Mouse (Mus musculus) urinary bladder, adult 18-20 months (tissue): ENCODE results near the gene Ddx46.
"Not testable (repeated sequence)": the region's sequence is repeated elsewhere in the genome, so short reads cannot be mapped to it uniquely, and the experiment has no call there.

Source experiments
- DNase-seq, 2 experiments: peaks; one replicate each; pipeline ENCODE4 v3.0.0; 2022; ENCODE audit warnings: low spot score in 2 of 2, mixed read lengths in 2 of 2

Ddx46 gene

GRCm38 (mm10) chr13:55636185-55636983, 1.6 kb downstream of the Ddx46 start:
- DNase-seq = no peak

- DNase-seq = peak; percentile 59 to 78
These were observed 5.7 kb downstream of the Ddx46 start for GRCm38 (mm10) chr13:55640480-55640879.

DNA sequence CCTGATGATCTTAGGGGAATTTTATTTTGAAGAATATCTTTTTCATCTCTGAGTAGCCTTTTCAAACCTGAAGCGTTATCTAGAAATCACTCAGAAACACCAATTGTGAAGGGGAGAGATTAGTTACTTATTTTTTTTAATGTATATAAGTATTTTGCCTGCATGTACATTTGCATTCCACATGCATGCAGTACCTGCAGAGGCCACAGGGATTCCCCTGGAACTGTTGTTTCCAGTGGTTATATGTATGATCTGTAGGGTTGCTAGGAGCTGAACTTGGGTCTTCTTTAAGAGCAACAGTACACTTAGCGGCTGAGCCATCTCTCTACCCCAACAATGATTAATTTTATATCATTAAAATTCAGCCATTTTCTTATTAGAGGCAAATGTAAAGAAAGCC, 9.7 kb downstream of the Ddx46 start:
- no peak for DNase-seq

GRCm38 (mm10) chr13:55650098-55650497, 15.3 kb downstream of the Ddx46 start:
- DNase-seq = no peak

DNA sequence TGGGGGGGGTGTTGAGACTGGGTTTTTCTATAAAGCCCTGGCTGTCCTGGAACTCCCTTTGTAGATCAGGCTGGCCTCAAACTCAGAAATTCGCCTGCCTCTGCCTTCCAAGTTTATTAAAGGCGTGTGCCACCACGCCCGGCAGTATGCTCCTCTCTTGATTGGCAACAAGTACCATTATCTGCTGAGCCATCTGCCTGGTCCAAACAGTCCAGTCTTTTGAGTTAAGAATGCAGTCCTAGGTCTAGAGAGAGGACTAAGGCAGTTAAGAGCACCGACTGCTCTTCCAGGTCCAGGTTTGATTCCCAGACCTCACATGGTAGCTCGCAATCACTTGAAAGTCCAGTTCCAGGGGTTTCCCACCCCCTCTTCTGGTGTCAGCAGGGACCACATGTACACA, 16.2 kb downstream of the Ddx46 start:
- DNase-seq = no peak

DNA sequence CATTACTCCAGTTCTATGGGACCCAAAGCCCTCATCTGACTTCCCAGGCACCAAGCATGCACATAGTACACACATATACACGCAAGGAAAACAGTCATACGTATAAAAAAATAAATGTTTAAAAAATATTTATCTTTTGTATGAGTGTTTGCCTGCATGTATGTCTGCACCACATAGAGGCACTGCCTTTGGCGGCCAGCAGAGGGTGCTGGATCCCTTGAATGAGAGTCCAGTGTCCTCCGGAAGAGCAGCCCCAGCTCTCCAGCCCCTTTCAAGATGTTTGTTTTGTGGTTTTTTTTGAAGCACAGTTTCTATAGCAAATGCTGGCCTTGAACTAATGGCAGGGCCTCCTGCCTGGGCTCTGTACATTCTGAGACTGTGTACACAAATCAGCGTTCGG, 33.7 kb downstream of the Ddx46 start:
- DNase-seq = no peak

DNA sequence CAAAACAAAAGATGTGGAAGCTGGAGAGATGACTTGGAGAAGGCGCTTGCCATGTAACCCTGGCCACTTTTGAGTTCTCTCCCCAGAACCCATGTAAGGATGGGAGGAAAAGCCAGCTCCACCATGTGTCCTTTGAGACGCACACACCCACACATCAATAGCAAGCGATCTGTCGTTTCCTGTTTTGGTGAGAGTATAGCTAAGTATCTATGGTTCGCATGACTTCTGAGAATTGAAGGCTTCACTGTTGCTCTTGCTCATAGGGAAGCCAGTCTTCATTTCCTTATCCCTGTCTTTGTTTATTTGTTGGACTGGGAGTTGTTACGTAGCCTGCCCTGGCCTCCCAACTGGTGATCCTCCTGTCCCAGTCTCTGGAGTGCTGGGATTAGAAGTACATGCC, 37.9 kb downstream of the Ddx46 start:
- no peak for DNase-seq

GRCm38 (mm10) chr13:55677364-55677763, 42.5 kb downstream of the Ddx46 start:
- DNase-seq = no peak

DNA sequence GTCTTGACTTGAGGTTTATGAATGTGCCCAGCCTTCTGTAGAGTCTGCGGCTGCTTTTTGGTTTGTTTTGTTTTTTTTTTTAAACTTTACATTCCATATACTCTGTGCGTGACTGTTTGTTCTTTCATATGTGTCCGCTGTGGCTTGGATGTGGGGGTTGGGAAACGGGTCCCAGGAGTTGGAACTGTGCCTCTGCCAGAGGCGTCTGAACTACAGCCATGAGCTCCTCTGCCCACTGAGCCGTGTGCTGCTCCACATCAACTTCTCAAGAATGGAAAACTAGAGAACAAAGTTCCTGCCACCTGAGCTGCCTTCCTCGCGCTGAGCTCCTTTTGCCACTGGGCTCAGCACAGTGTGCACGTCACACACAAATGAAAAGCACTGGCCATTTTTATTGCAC, 47.4 kb downstream of the Ddx46 start:
- no peak for DNase-seq

GRCm38 (mm10) chr13:55683581-55683980, 48.8 kb downstream of the Ddx46 start:
- no peak for DNase-seq

DNA sequence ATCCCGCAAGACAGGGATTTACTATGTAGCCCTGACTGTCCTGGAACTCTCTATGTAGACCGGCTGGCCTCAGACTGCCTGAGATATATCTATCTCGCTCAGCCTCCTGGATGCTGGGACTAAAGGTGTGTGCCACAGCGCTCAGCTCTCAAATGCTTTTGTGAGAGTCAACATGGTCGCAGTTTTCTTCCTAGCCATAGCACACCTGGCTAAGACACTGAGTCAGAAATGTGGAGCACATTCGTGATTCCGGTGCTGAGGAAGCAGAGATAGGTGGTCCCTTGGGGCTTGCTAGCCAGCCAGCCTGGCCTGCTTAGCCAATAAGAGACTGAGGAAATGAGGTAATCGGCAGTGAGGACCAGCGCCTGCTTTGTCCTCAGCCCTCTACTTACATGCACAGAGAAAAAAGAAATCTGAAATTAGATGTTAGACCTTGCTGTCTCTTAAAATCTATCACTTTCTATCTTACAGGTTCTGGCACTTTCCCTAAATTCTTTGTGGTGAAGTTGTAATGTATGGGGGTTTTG, 51.3 kb downstream of the Ddx46 start:
- DNase-seq = no peak

- DNase-seq = no peak
These were observed 53.2 kb downstream of the Ddx46 start for GRCm38 (mm10) chr13:55687927-55688602.

DNA sequence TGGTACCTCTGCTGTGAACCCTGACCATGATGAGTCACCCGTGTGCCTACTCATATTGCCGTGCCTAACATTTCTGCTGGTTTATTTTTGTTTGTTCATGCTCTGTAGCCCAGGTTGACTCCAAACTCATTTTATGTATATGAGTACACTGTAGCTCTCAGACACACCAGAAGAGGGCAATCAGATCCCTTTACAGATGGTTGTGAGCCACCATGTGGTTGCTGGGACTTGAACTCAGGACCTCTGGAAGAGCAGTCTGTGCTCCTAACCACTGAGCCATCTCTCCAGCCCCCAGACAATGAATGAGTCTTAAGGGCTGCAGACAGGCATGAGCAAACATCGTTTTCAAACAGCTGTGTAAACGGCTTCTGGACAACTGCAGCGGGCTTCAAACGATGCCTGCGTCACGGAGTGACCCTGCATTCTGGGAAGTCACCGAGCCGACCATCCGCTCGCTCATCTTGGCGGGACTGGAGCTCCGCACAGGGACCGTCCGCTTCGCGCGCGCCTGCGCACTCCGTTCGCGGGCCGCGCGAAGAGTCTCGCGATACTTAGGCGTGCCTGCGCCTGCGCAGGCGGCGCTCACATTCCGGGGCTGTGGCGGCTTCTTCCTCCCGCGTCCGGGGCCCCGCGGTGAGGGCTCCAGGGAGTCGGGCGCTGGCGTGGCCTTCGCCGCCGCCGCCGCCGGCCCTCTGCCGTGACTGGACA, 57.9 kb downstream of the Ddx46 start, which contains the start of gene B230219D22Rik:
TSS of gene B230219D22Rik (plus strand) at position 590 of the 708 bp plus-strand sequence.
- peak; percentile 80 to 82 for DNase-seq

GRCm38 (mm10) chr13:55693243-55693721, 58.5 kb downstream of the Ddx46 start:
- DNase-seq = peak; percentile 11 to 46

DNA sequence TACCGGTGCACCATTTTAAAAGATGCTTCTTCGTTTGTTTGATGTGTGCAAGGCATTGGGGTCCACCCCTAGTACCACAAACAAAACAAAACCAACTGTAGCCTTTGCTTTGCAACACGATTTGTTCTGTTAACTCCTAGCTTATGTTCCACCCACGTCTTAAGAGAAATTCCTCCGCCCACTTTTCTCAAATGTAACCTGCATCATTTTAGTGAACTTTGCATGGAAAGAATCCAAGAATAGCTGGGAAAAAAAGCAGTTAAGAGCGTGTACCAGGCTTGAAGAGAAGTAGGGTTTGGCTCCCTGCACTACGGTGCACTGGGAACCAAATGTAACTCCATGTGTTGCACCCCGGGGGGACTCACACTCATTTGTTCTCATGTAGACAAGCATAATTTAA, 59.3 kb downstream of the Ddx46 start:
- DNase-seq = no peak

GRCm38 (mm10) chr13:55695989-55696388, 61.2 kb downstream of the Ddx46 start:
- DNase-seq = not testable (repeated sequence)

DNA sequence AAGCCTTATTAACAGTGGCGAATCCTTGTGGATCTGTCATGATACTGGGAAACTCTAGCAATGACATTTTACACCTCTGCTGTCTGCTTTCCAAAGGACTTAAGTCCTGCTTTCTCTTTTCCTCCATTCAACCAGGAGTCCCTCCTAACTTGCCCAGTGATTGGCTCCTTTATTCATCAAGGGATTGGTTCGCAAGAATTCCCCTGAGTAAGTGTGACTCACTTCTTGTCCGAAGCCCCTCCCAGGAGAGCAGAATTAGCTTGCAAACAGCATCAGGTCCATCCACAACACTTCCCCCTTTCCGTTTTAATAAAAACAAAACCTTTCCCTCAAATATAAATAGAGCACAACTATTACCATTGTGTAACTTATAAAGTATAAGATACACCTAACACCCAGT, 69.5 kb downstream of the Ddx46 start:
- DNase-seq = no peak

DNA sequence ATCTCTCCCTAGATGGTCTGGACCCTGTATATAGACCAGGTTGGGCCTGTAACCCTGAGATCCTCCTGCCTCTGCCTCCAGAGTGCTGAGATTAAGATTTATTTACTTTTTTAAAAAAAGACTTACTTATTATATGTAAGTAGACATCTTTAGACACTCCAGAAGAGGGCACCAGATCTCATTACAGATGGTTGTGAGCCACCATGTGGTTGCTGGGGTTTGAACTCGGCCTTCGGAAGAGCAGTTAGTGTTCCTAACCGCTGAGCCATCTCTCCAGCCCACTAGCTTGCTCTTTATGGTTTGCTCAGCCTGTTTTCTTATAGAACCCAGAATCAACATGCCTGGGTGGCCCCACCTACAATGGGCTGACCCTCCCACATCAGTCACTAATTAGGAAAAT, 78.0 kb downstream of the Ddx46 start:
- no peak for DNase-seq

- DNase-seq = peak; percentile 80 to 93
These were observed 79.8 kb downstream of the Ddx46 start, which contains the start of gene Txndc15 for GRCm38 (mm10) chr13:55714501-55715166. Txndc15 (plus strand) TSS chr13:55714650.

DNA sequence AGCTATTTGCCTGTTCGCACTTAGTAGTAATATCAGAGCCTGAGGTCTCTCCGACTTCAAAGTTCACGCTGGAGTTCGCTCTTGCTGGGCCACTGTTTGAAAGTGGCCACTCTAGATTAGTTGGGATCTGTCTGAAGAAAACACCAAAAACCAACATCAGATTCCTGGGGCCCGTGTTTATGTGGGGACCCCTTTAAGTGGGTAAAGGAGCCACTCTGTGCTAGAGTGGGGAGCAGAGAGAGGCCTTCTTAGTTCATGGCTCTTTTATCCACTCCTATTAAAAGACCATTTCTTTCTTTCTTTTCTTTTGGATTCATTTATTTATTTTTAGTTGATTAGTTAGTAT, 80.3 kb downstream of the Ddx46 start:
- no peak for DNase-seq

DNA sequence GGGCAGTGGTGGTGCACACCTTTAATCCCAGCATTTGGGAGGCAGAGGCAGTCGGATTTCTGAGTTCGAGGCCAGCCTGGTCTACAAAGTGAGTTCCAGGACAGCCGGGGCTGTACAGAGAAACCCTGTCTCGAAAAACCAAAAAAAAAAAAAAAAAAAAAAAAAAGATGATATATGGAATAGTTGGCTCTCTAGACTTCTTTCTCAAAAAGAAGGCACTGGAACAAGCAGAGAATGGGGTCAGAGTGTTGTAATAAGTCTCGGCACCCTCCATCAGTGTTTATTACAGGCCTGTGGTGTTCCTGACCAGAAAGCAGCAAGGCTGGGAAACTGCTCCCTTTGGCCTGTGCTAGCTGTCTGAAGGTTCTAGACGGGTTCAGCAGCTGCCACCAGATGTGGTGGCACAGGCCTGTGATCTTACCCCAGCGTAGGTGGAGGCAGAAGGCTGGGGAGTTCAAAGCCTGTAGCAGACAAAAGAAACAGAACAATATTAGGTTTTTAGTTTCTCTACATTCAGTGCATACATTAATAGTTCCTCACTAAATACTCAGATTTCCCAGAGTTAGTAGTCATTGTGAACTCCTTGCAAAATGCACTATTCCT, 81.2 kb downstream of the Ddx46 start:
- no peak for DNase-seq
